Mouse (Mus musculus) heart, postnatal 4 days (tissue): ENCODE data around the gene D630045J12Rik. TPM values are rescaled to one million over a fixed set of nuclear protein-coding genes. Genes with fewer than 3 reads are reported as not detected.
A peak's percentile ranks its signal among the peaks of the same experiment; 100 is the strongest.

Experiments used
- DNase-seq: peaks from one replicate; pipeline ENCODE4 v3.0.0; 2021
- total RNA-seq, 2 experiments: library from RNA; stranded (reverse); gene quantifications; 2 replicates each; pipeline ENCODE4 v1.2.3; 2021

D630045J12Rik gene
- total RNA-seq, 2 experiments from 2014 or later: 3.7 to 3.9 TPM

- peak; percentile 82 for DNase-seq
These were observed 122.0 kb downstream of the D630045J12Rik start for GRCm38 (mm10) chr6:38131801-38132231.

GRCm38 (mm10) chr6:38129883-38130282, 123.9 kb downstream of the D630045J12Rik start:
- no peak for DNase-seq

- DNase-seq: no peak
These were observed 125.7 kb downstream of the D630045J12Rik start for GRCm38 (mm10) chr6:38128115-38128514.

- DNase-seq: no peak
These were observed 128.3 kb downstream of the D630045J12Rik start for GRCm38 (mm10) chr6:38125462-38125861.

- DNase-seq: no peak
These were observed 128.9 kb downstream of the D630045J12Rik start for GRCm38 (mm10) chr6:38124882-38125281.

GRCm38 (mm10) chr6:38124207-38124835, 129.5 kb downstream of the D630045J12Rik start, which contains the start of gene Atp6v0a4:
Gene Atp6v0a4 (minus strand): TSS chr6:38124586.
- DNase-seq: no peak

- no peak for DNase-seq
These were observed 130.2 kb downstream of the D630045J12Rik start for GRCm38 (mm10) chr6:38123471-38124206.

GRCm38 (mm10) chr6:38122791-38123190, 131.0 kb downstream of the D630045J12Rik start:
- no peak for DNase-seq

- no peak for DNase-seq
These were observed 132.0 kb downstream of the D630045J12Rik start for GRCm38 (mm10) chr6:38121843-38122242.

- DNase-seq: no peak
These were observed 133.0 kb downstream of the D630045J12Rik start for GRCm38 (mm10) chr6:38120681-38121371.

- no peak for DNase-seq
These were observed 135.5 kb downstream of the D630045J12Rik start for GRCm38 (mm10) chr6:38118341-38118740.

- no peak for DNase-seq
These were observed 137.6 kb downstream of the D630045J12Rik start for GRCm38 (mm10) chr6:38116107-38116770.

GRCm38 (mm10) chr6:38110859-38111258, 142.9 kb downstream of the D630045J12Rik start:
- no peak for DNase-seq

GRCm38 (mm10) chr6:38109871-38110270, 143.9 kb downstream of the D630045J12Rik start:
- DNase-seq: no peak

GRCm38 (mm10) chr6:38109160-38109795, 144.5 kb downstream of the D630045J12Rik start, which contains the start of gene Tmem213:
Gene Tmem213 (plus strand): TSS chr6:38109255.
- DNase-seq: no peak

GRCm38 (mm10) chr6:38108449-38108848, 145.4 kb downstream of the D630045J12Rik start:
- DNase-seq: no peak

- DNase-seq: no peak
These were observed 147.9 kb downstream of the D630045J12Rik start for GRCm38 (mm10) chr6:38105924-38106323.

GRCm38 (mm10) chr6:38103775-38104174, 150.0 kb downstream of the D630045J12Rik start:
- DNase-seq: peak; percentile 24

GRCm38 (mm10) chr6:38102216-38102795, 151.5 kb downstream of the D630045J12Rik start:
- no peak for DNase-seq

- no peak for DNase-seq
These were observed 156.8 kb downstream of the D630045J12Rik start for GRCm38 (mm10) chr6:38096961-38097370.

- no peak for DNase-seq
These were observed 159.1 kb downstream of the D630045J12Rik start for GRCm38 (mm10) chr6:38094701-38095100.

GRCm38 (mm10) chr6:38092539-38092938, 161.3 kb downstream of the D630045J12Rik start:
- no peak for DNase-seq
